Comparison of ENCODE assay signal across 8 mouse cellular contexts in the genomic region with DNA sequence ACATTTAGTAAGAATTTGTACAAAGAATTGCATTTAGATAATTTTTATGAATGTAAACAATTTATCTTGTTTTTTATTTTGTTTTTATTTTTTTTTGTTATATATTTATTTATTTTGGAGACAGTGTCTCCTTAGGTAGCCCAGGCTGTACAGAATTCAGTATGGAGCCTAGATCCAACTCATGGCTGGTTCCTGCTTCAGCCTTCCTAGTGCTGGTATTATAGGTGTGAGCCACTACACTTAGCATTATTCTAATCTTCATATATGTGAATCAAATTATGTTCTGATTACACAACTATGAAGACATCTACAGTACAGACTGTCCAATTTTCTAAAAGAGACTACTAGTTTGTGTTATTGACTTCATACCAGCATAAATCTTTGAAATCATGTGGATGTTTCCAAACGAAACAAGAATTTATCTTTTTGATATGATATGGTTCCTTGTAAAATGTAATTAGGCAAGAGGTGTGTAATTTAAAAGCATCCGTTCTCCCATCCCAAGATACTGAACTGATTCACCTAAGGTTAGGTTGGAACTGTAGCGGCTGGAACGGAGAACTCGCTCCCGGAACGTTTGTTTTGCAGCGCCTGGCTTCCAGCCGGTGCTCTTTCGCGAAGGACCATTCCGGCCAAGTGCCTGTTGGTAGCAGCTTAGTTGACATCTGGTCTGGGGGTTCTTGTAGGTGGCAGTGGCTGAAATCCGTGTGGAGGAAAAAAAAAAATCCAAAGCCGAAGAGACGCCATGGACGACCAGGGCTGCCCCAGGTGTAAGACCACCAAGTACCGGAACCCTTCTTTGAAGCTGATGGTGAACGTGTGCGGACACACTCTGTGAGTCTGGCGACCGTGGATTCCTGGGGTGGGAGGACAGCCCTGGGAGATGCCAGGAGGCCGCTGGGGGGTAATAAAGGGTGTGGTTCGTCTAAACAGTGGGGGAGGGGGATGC. TPM values are rescaled to one million over a fixed set of nuclear protein-coding genes. Genes with fewer than 3 reads are reported as not detected.
DNase-seq lines count a peak whose midpoint lies in the region; ATAC-seq lines count a peak whose summit lies in the region.

A gene (plus strand): TSS at position 625 of the 949 bp plus-strand sequence.

- H3K4me1 ChIP-seq in intestine, embryonic 14.5 days (replicated peaks; ENCODE audit: control insufficient read depth, insufficient read depth, low read length) = no peaks in the 10 kb centered on the region

- intact Hi-C loops in gastrocnemius, postnatal 14 days (cut with DNase I; ENCODE audit: low total_unique reads) = no loop called here
- intact Hi-C loops in left cerebral cortex, postnatal 14 days (cut with DNase I) = no loop called here

- H3K27me3 ChIP-seq in intestine, embryonic 14.5 days (replicated peaks; ENCODE audit: control insufficient read depth, insufficient read depth, low read length) = no peaks in the 10 kb centered on the region

- peak within 1 kb of the TSS; percentile 74 for H3K4me3 ChIP-seq in intestine, embryonic 14.5 days (ENCODE audit: low read depth, low read length)

- peak; percentile 79 to 95 for DNase-seq in adrenal gland, adult (ENCODE audit: inconsistent age in 2 of 2, low spot score in 1 of 2)
- DNase-seq in embryo, embryonic 10.5 days (ENCODE audit: low spot score) = peak; percentile 88
- DNase-seq in gastrocnemius, postnatal 14 days = peak; percentile 78
- peak; percentile 98 for DNase-seq in intestine, embryonic 14.5 days (ENCODE audit: low spot score)
- peak; percentile 68 to 84 for DNase-seq in left cerebral cortex, postnatal 14 days (ENCODE audit: low spot score in 2 of 2)
- peak; percentile 90 for DNase-seq in mesoderm, embryonic 11.5 days (ENCODE audit: low read depth, low spot score)
- peak; percentile 42 to 46 for DNase-seq in right cerebral cortex, postnatal 36 days (ENCODE audit: low spot score in 2 of 2)
- DNase-seq in yolk sac, embryonic 10.5 days (ENCODE audit: low spot score) = peak; percentile 80

- no peaks in the 10 kb centered on the region for H3K9me3 ChIP-seq in intestine, embryonic 14.5 days (ENCODE audit: control insufficient read depth, low read length)

- H3K36me3 ChIP-seq in intestine, embryonic 14.5 days (ENCODE audit: control insufficient read depth, insufficient read depth, low read length) = no peaks in the 10 kb centered on the region

- H3K9ac ChIP-seq in intestine, embryonic 14.5 days (ENCODE audit: low read length) = peak within 1 kb of the TSS; percentile 76

- WGBS in intestine, embryonic 14.5 days = under 1% methylated on average over 23 of the region's 23 CpGs

- peak within 1 kb of the TSS; percentile 70 for H3K4me2 ChIP-seq in intestine, embryonic 14.5 days (ENCODE audit: low read length)

- 0 out of 2 replicates have a peak, but pooled peaks have one; percentile 47 for ATAC-seq in intestine, embryonic 14.5 days (replicated peaks; ENCODE audit: low FRiP score, low TSS enrichment, low read depth)

- no peak within 1 kb of the TSS for H3K27ac ChIP-seq in intestine, embryonic 14.5 days (ENCODE audit: low read depth)

RNA-seq across cellular contexts. Expression of the gene that starts here (rescaled TPM):
- total RNA-seq in gastrocnemius, postnatal 14 days (2021) = 10 to 100 TPM; 19.2 to 20.4 TPM
- polyA plus RNA-seq in intestine, embryonic 14.5 days (2014; fragmentation: Nextera tagmentation; extraction: Ambion mirVana) = 31.0 and 34.4 TPM in 2 replicates
- 10 to 100 TPM; 18.3 to 19.1 TPM for total RNA-seq in left cerebral cortex, postnatal 14 days (2021)

Comparison
In these comparisons a context has a peak if more than half of its experiments do, and no peak if none do; other contexts are left out.
1. DNase-seq: peak in every context shown above with its lines; median percentile 98 in intestine, embryonic 14.5 days; 90 in mesoderm, embryonic 11.5 days; 88 in embryo, embryonic 10.5 days; 87 in adrenal gland, adult; 80 in yolk sac, embryonic 10.5 days; 78 in gastrocnemius, postnatal 14 days; 76 in left cerebral cortex, postnatal 14 days; 44 in right cerebral cortex, postnatal 36 days.